Mouse (Mus musculus): ENCODE measurements around the gene Paox. TPM values are rescaled to one million over a fixed set of nuclear protein-coding genes. Genes with fewer than 3 reads are reported as not detected.

The Paox gene
- polyA plus RNA-seq, 1 experiment, result 7.0 TPM

GRCm38 (mm10) chr7:140164664-140165063 lies 49.1 kb downstream of the Paox start, which contains the start of gene Olfr522:
Gene Olfr522 (minus strand): TSS chr7:140164764.
- Histone ChIP-seq H3K4me3 (no peak within 1 kb of the TSS), H3K36me3 (ENCODE audit: control insufficient read depth, insufficient read depth) (no peaks in the 10 kb centered on the region)
- TF ChIP-seq MYOG (IDR thresholded peaks at IDR 0.05; ENCODE audit: control insufficient read depth in 1 of 3, insufficient read depth in 1 of 3, insufficient read length in 2 of 3, low read depth in 2 of 3) (no peak), POLR2AphosphoS2 (IDR thresholded peaks at IDR 0.05; ENCODE audit: insufficient read length, low read depth) (no peak), POLR2A (IDR thresholded peaks at IDR 0.05; ENCODE audit: insufficient read length, low read depth) (no peak), REST (IDR thresholded peaks at IDR 0.05; ENCODE audit: insufficient read depth, insufficient read length) (no peak), TCF12 (IDR thresholded peaks at IDR 0.05; ENCODE audit: insufficient read depth, poor library complexity, severe bottlenecking) (no peak)

GRCm38 (mm10) chr7:140167950-140168349 lies 52.4 kb downstream of the Paox start:
- H3ac ChIP-seq (ENCODE audit: control insufficient read depth, insufficient read length), result no peak overlapping the region
- no peak overlapping the region for H3K4me2 ChIP-seq (ENCODE audit: low read depth)
- TF ChIP-seq POLR2AphosphoS2 (IDR thresholded peaks at IDR 0.05; ENCODE audit: insufficient read length, low read depth) (no peak), TCF12 (IDR thresholded peaks at IDR 0.05; ENCODE audit: insufficient read depth, poor library complexity, severe bottlenecking) (no peak), POLR2A (IDR thresholded peaks at IDR 0.05; ENCODE audit: insufficient read length, low read depth) (no peak), REST (IDR thresholded peaks at IDR 0.05; ENCODE audit: insufficient read depth, insufficient read length) (no peak), SRF (IDR thresholded peaks at IDR 0.05; ENCODE audit: control insufficient read depth, insufficient read length, low read depth) (no peak), MYOG (IDR thresholded peaks at IDR 0.05; ENCODE audit: control insufficient read depth in 1 of 3, insufficient read depth in 1 of 3, insufficient read length in 2 of 3, low read depth in 2 of 3) (no peak), MYOD1 (IDR thresholded peaks at IDR 0.05; ENCODE audit: control insufficient read depth in 1 of 3, insufficient read length in 2 of 3, low read depth in 2 of 3) (no peak), MAX (IDR thresholded peaks at IDR 0.05; ENCODE audit: low read depth) (no peak), E2F4 (IDR thresholded peaks at IDR 0.05; ENCODE audit: insufficient read depth) (no peak), USF1 (IDR thresholded peaks at IDR 0.05; ENCODE audit: low read depth) (no peak)
- H3K27me3 ChIP-seq (ENCODE audit: control insufficient read depth, insufficient read depth, insufficient read length), result no peaks in the 10 kb centered on the region
- no peaks in the 10 kb centered on the region for H3K36me3 ChIP-seq (ENCODE audit: control insufficient read depth, insufficient read depth)
- no peak overlapping the region for H3K4me3 ChIP-seq
- H3K79me2 ChIP-seq (ENCODE audit: control insufficient read depth, insufficient read depth), result no peaks in the 10 kb centered on the region

More at GRCm38 (mm10) chr7:140164664-140165063, 49.1 kb downstream of the Paox start, which contains the start of gene Olfr522:
- Histone ChIP-seq H3K79me2 (ENCODE audit: control insufficient read depth, insufficient read depth) (no peaks in the 10 kb centered on the region), H3ac (ENCODE audit: control insufficient read depth, insufficient read length) (no peak within 1 kb of the TSS), H3K4me2 (ENCODE audit: low read depth) (no peak within 1 kb of the TSS), H3K27me3 (ENCODE audit: control insufficient read depth, insufficient read depth, insufficient read length) (peaks cover 7% of the 10 kb centered on the region)

- Histone ChIP-seq H3K79me2 (ENCODE audit: control insufficient read depth, insufficient read depth) (no peaks in the 10 kb centered on the region), H3K27me3 (ENCODE audit: control insufficient read depth, insufficient read depth, insufficient read length) (no peaks in the 10 kb centered on the region), H3K4me3 (no peak overlapping the region), H3ac (ENCODE audit: control insufficient read depth, insufficient read length) (no peak overlapping the region), H3K4me2 (ENCODE audit: low read depth) (no peak overlapping the region), H3K36me3 (ENCODE audit: control insufficient read depth, insufficient read depth) (no peaks in the 10 kb centered on the region)
- no peak for TF ChIP-seq USF1 (IDR thresholded peaks at IDR 0.05; ENCODE audit: low read depth)
- no peak for TF ChIP-seq TCF3 (IDR thresholded peaks at IDR 0.05; ENCODE audit: insufficient read length, low read depth)
- TF ChIP-seq SRF (IDR thresholded peaks at IDR 0.05; ENCODE audit: control insufficient read depth, insufficient read length, low read depth), result no peak
- no peak for TF ChIP-seq POLR2A (IDR thresholded peaks at IDR 0.05; ENCODE audit: insufficient read length, low read depth)
- TF ChIP-seq REST (IDR thresholded peaks at IDR 0.05; ENCODE audit: insufficient read depth, insufficient read length), result no peak
- TF ChIP-seq E2F4 (IDR thresholded peaks at IDR 0.05; ENCODE audit: insufficient read depth), result no peak
- no peak for TF ChIP-seq MYOD1 (IDR thresholded peaks at IDR 0.05; ENCODE audit: control insufficient read depth in 1 of 3, insufficient read length in 2 of 3, low read depth in 2 of 3)
- no peak for TF ChIP-seq TCF12 (IDR thresholded peaks at IDR 0.05; ENCODE audit: insufficient read depth, poor library complexity, severe bottlenecking)
Observed at GRCm38 (mm10) chr7:140169386-140169785, 53.8 kb downstream of the Paox start.

- H3K79me2 ChIP-seq (ENCODE audit: control insufficient read depth, insufficient read depth), result no peaks in the 10 kb centered on the region
- no peak overlapping the region for H3ac ChIP-seq (ENCODE audit: control insufficient read depth, insufficient read length)
- no peaks in the 10 kb centered on the region for H3K27me3 ChIP-seq (ENCODE audit: control insufficient read depth, insufficient read depth, insufficient read length)
- H3K4me2 ChIP-seq (ENCODE audit: low read depth), result no peak overlapping the region
- H3K36me3 ChIP-seq (ENCODE audit: control insufficient read depth, insufficient read depth), result no peaks in the 10 kb centered on the region
- no peak overlapping the region for H3K4me3 ChIP-seq
- TF ChIP-seq MAX (IDR thresholded peaks at IDR 0.05; ENCODE audit: low read depth) (no peak), REST (IDR thresholded peaks at IDR 0.05; ENCODE audit: insufficient read depth, insufficient read length) (no peak), CEBPB (IDR thresholded peaks at IDR 0.05; ENCODE audit: insufficient read depth, poor library complexity, severe bottlenecking) (no peak), POLR2AphosphoS2 (IDR thresholded peaks at IDR 0.05; ENCODE audit: insufficient read length, low read depth) (no peak), MYOG (IDR thresholded peaks at IDR 0.05; ENCODE audit: control insufficient read depth in 1 of 3, insufficient read depth in 1 of 3, insufficient read length in 2 of 3, low read depth in 2 of 3) (no peak), E2F4 (IDR thresholded peaks at IDR 0.05; ENCODE audit: insufficient read depth) (no peak), USF1 (IDR thresholded peaks at IDR 0.05; ENCODE audit: low read depth) (no peak), TCF12 (IDR thresholded peaks at IDR 0.05; ENCODE audit: insufficient read depth, poor library complexity, severe bottlenecking) (no peak), SRF (IDR thresholded peaks at IDR 0.05; ENCODE audit: control insufficient read depth, insufficient read length, low read depth) (no peak), MYOD1 (IDR thresholded peaks at IDR 0.05; ENCODE audit: control insufficient read depth in 1 of 3, insufficient read length in 2 of 3, low read depth in 2 of 3) (no peak), POLR2A (IDR thresholded peaks at IDR 0.05; ENCODE audit: insufficient read length, low read depth) (no peak), TCF3 (IDR thresholded peaks at IDR 0.05; ENCODE audit: insufficient read length, low read depth) (no peak)
Observed at GRCm38 (mm10) chr7:140170863-140171262, 55.3 kb downstream of the Paox start.

GRCm38 (mm10) chr7:140172936-140173335 lies 57.3 kb downstream of the Paox start, which contains the start of gene Olfr523:
Gene Olfr523 (plus strand): TSS chr7:140173217.
- Histone ChIP-seq H3ac (ENCODE audit: control insufficient read depth, insufficient read length) (no peak within 1 kb of the TSS), H3K36me3 (ENCODE audit: control insufficient read depth, insufficient read depth) (no peaks in the 10 kb centered on the region), H3K4me3 (no peak within 1 kb of the TSS), H3K27me3 (ENCODE audit: control insufficient read depth, insufficient read depth, insufficient read length) (peaks cover 7% of the 10 kb centered on the region), H3K79me2 (ENCODE audit: control insufficient read depth, insufficient read depth) (no peaks in the 10 kb centered on the region), H3K4me2 (ENCODE audit: low read depth) (no peak within 1 kb of the TSS)
- TF ChIP-seq USF1 (IDR thresholded peaks at IDR 0.05; ENCODE audit: low read depth), result no peak
